Mouse (Mus musculus) intestine, embryonic 16.5 days (tissue): ENCODE measurements around the gene Slc4a8. TPM values are rescaled to one million over a fixed set of nuclear protein-coding genes. Genes with fewer than 3 reads are reported as not detected.

Experiments
- ATAC-seq: fragments of 200-750 bp; cut with Nextera tagmentation; 2 replicates; pipeline ENCODE4 v1.8.0; 2017; ENCODE audit warnings: moderate TSS enrichment, moderate library complexity
- H3K27ac ChIP-seq: fragments of 300-500 bp; sonication (generic); 2 replicates; pipeline ENCODE4 v1.5.1; 2014; ENCODE audit warnings: mild to moderate bottlenecking, low read length
- H3K27me3 ChIP-seq: fragments of 300-500 bp; sonication (generic); replicated peaks from 2 replicates; pipeline ENCODE4 v1.6.1; 2014; ENCODE audit warnings: low read length, control low read depth, mixed read lengths; ENCODE audit not compliant: control insufficient read depth, insufficient read depth
- H3K36me3 ChIP-seq: fragments of 300-500 bp; sonication (generic); 2 replicates; pipeline ENCODE4 v1.6.1; 2014; ENCODE audit warnings: low read length, control low read depth; ENCODE audit not compliant: control insufficient read depth, insufficient read depth
- H3K4me1 ChIP-seq: fragments of 300-500 bp; sonication (generic); 2 replicates; pipeline ENCODE4 v1.6.1; 2014; ENCODE audit warnings: low read length, control low read depth, mixed read lengths; ENCODE audit not compliant: control insufficient read depth, insufficient read depth
- H3K4me2 ChIP-seq: fragments of 300-500 bp; sonication (generic); 2 replicates; pipeline ENCODE4 v1.6.1; 2014; ENCODE audit warnings: low read depth, low read length, control low read depth
- H3K4me3 ChIP-seq: fragments of 300-500 bp; sonication (generic); 2 replicates; pipeline ENCODE4 v1.5.1; 2014; ENCODE audit warnings: mild to moderate bottlenecking, low read length
- H3K9ac ChIP-seq: fragments of 300-500 bp; sonication (generic); 2 replicates; pipeline ENCODE4 v1.6.1; 2014; ENCODE audit warnings: low read depth, low read length
- H3K9me3 ChIP-seq: fragments of 300-500 bp; sonication (generic); 2 replicates; pipeline ENCODE4 v1.6.1; 2016; ENCODE audit warnings: low read length, control low read depth; ENCODE audit not compliant: control insufficient read depth
- WGBS: fragments of 180-500 bp; shearing (Covaris S2); extraction: QIAGEN DNeasy Blood & Tissue Kit; methylation state at CpG from one replicate; pipeline ENCODE4 v1.1.7; 2014; 5-methylcytosine and 5-hydroxymethylcytosine counted together
- polyA plus RNA-seq: library from polyadenylated mRNA; unstranded; fragments of >200 nt; fragmentation: Nextera tagmentation; extraction: Ambion mirVana; gene quantifications from 2 replicates; pipeline ENCODE4 v1.2.1, GENCODE M21; 2015

The Slc4a8 gene
- polyA plus RNA-seq: 3.2 and 4.5 TPM in 2 replicates

DNA sequence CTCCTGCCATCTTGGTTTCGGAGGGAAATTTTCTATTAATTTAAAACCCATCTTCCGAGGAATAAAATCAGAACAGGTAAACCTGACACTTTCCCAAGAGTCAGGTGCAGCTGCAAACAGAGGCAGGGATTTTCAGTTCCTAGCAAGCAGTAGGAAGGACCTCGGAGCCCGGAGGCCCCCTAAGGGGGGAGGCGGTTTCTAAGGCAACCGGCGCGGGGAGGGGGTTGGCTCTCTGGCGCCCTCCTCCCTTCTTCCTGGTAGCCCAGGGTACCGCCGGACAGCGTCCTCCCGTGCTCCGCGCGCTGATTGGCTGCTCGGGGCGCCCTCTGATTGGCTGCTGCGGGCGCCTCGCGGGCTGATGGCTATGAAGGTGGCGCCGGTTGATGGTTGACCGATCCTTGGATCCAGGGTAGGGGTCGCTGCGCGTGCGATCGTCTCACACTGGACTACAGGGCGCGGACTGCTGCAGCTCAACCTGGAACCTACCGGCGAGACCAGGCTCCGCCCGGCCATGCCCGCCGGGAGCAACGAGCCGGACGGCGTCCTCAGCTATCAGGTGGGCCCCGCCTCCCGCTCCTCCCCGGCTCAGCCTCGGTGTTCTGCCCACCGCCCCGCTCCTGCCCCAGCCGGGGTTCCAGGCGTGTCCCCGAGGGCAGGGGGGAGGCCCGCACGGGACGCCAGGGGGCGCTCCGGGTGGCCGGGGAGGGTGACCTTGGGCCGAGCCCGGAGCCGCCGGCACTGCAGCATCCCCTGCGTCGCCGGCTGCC lies at the start of gene Slc4a8:
Gene Slc4a8 (plus strand): TSS at position 329 of the 767 bp plus-strand sequence.
- Histone ChIP-seq H3K9ac (peak within 1 kb of the TSS; percentile 64), H3K4me1 (peaks cover 15% of the 10 kb centered on the region), H3K4me2 (peak within 1 kb of the TSS; percentile 97), H3K27me3 (peaks cover 6% of the 10 kb centered on the region; the same call in 1 of the 2 replicates), H3K9me3 (no peaks in the 10 kb centered on the region), H3K36me3 (no peaks in the 10 kb centered on the region), H3K27ac (peak within 1 kb of the TSS; percentile 30), H3K4me3 (peak within 1 kb of the TSS; percentile 68)
- WGBS: under 1% methylated on average over 55 of the region's 64 CpGs
- ATAC-seq: peak; percentile 93

DNA sequence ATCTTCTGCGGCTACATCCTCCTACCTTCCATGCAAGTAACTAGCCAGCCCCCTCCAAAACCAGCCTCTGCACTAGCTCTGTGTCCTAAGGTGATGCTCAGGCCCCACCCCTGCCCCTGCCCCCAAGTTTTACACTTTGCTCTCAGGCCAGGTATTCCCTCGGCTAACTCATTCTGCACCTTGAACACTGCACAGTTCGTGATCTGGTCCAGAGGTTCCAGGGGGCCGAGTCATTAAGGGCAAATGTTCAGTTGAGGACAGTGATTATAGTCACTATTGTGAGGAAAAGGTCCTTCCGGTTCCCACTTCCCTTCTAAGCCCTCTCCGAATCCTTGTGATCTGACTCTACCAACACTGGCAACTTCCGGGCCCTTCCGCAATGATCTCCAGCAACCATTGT lies 47.1 kb upstream of the Slc4a8 start:
- H3K36me3 ChIP-seq: no peaks in the 10 kb centered on the region
- H3K4me3 ChIP-seq: no peak overlapping the region
- no peak overlapping the region for H3K4me2 ChIP-seq
- H3K27me3 ChIP-seq: no peaks in the 10 kb centered on the region
- ATAC-seq: no peak
- H3K9me3 ChIP-seq: no peaks in the 10 kb centered on the region
- 86% methylated on average over 8 of the region's 8 CpGs for WGBS
- H3K4me1 ChIP-seq: no peaks in the 10 kb centered on the region
- H3K9ac ChIP-seq: no peak overlapping the region
- no peak overlapping the region for H3K27ac ChIP-seq

DNA sequence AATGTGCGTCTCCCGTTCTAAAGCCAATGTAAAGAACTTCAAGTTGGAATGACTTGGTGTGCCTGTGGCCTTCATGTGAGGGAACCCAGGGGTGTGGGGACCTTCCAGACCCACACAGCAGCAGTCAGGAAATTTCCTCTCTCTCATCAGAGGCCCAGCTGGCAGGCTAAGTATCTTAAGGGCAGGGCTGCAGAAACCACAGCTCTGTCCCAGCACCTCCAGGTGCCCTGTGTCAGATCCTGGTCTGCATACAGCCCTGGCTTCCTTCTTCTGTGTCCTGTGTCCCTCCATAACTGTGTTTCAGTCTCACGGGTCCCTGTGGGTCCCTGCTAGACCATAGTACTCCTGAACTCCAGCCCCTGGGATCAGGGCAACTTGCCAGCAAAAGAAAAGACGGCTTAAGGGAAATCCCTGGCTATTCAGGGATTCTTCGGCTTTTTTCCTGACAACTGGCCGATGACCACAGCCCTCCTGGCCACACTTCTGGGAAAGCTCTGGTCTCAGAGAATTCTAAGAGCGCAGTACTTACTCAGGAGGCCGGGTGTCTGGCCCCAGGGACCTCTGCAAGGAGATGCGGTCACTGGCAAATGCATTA lies 46.1 kb upstream of the Slc4a8 start:
- no peaks in the 10 kb centered on the region for H3K36me3 ChIP-seq
- 77% methylated on average over 9 of the region's 9 CpGs for WGBS
- ATAC-seq: no peak

DNA sequence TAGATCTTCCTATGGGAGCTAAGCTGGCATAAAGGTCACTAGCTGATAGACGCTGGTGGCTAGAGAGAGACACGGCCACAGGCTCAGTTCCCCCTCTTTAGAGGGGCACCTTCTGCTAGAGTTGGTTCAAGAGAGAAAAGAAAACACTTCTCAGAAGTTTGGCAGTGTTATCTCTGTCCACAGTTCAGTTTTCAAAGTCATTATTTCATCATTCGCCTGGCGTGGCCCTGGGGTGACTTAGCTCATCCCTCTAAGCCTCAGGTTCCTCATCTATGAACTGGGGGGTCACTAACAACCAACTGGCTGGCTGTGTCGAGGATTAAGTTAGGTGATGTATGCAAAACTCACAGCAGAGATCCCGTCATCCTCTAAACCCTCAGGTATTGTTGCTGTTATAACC lies 43.6 kb upstream of the Slc4a8 start:
- H3K27me3 ChIP-seq: no peaks in the 10 kb centered on the region
- no peak overlapping the region for H3K27ac ChIP-seq
- 0 out of 2 replicates have a peak, but pooled peaks cover 8% of the 10 kb centered on the region for H3K4me1 ChIP-seq
- H3K4me2 ChIP-seq: no peak overlapping the region
- H3K9me3 ChIP-seq: no peaks in the 10 kb centered on the region
- ATAC-seq: no peak
- no peaks in the 10 kb centered on the region for H3K36me3 ChIP-seq
- no peak overlapping the region for H3K4me3 ChIP-seq
- no peak overlapping the region for H3K9ac ChIP-seq
- WGBS: 85% methylated on average over 6 of the region's 6 CpGs

More for the DNA sequence above, 46.1 kb upstream of the Slc4a8 start:
- Histone ChIP-seq H3K4me2 (no peak overlapping the region), H3K4me1 (no peaks in the 10 kb centered on the region), H3K9ac (no peak overlapping the region), H3K27me3 (no peaks in the 10 kb centered on the region), H3K9me3 (no peaks in the 10 kb centered on the region), H3K4me3 (no peak overlapping the region), H3K27ac (no peak overlapping the region)

DNA sequence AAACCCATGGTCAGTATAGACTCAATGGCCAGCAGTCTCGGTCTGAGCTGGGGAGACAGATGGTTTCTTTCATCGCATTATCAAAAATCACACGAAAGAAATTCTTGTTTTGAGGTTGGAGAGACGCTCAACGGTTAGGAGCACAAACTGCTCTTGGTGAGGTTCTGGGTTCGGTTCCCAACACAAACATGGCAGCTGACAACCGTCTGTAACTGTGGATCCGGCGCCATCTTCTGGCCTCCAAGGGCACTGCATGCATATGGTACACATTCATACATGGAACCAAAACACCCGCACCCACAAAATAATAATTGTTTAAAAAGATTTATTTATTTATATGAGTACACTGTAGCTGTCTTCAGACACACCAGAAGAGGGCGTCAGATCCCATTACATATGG lies 43.0 kb upstream of the Slc4a8 start:
- no peak overlapping the region for H3K27ac ChIP-seq
- H3K27me3 ChIP-seq: no peaks in the 10 kb centered on the region
- no peak overlapping the region for H3K9ac ChIP-seq
- H3K4me1 ChIP-seq: 0 out of 2 replicates have a peak, but pooled peaks cover 8% of the 10 kb centered on the region
- no peak for ATAC-seq
- H3K9me3 ChIP-seq: no peaks in the 10 kb centered on the region
- no peak overlapping the region for H3K4me2 ChIP-seq
- 81% methylated on average over 11 of the region's 11 CpGs for WGBS
- H3K36me3 ChIP-seq: no peaks in the 10 kb centered on the region
- H3K4me3 ChIP-seq: no peak overlapping the region

DNA sequence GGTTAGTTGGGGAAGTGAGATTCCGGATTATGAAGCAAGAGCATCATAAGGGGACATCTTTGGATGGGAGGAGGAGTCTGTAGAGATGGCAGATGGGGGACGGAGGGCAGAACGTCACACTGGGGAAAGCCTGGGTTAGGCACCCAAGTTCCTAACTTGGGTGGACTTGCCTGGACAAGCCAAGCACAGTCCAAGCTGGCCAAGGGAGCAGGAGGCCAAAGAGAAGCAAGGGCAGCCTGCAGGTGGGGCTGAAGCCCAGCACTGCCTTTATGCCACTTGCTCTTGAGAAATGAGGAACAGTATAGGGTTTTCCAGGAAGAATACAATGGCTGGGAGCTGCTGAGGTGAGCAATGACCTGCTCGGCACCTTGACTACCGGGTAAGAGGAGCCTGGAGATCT lies 42.3 kb upstream of the Slc4a8 start:
- Histone ChIP-seq H3K4me1 (0 out of 2 replicates have a peak, but pooled peaks cover 8% of the 10 kb centered on the region), H3K4me3 (no peak overlapping the region), H3K27me3 (no peaks in the 10 kb centered on the region), H3K27ac (no peak overlapping the region), H3K36me3 (no peaks in the 10 kb centered on the region), H3K4me2 (no peak overlapping the region), H3K9ac (no peak overlapping the region), H3K9me3 (no peaks in the 10 kb centered on the region)
- ATAC-seq: no peak
- 90% methylated on average over 5 of the region's 5 CpGs for WGBS

DNA sequence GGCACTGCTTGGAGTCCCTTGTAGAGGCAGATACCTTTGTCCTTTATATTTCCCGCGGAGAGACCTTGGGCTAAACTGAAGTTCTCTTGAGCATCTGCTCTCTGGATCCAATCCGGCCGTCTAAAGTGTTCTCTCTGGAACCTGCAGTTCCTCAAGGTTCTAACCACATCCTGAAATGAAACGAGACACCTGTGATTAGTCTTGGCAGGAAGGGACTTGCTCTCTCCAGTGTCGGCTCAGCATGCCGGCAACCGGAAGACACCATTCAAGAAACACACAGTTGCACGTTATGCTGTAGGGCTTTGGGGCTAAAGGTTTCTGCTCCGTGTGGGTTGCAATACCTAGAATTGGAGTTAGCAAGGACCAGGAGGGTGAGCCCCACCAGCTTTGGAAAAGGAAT lies 41.5 kb upstream of the Slc4a8 start:
- H3K9me3 ChIP-seq: no peaks in the 10 kb centered on the region
- H3K27ac ChIP-seq: no peak overlapping the region
- H3K27me3 ChIP-seq: no peaks in the 10 kb centered on the region
- 0 out of 2 replicates have a peak, but pooled peaks cover 8% of the 10 kb centered on the region for H3K4me1 ChIP-seq
- no peak overlapping the region for H3K9ac ChIP-seq
- H3K4me2 ChIP-seq: no peak overlapping the region
- H3K36me3 ChIP-seq: no peaks in the 10 kb centered on the region
- 75% methylated on average over 10 of the region's 10 CpGs for WGBS
- H3K4me3 ChIP-seq: no peak overlapping the region
- no peak for ATAC-seq

DNA sequence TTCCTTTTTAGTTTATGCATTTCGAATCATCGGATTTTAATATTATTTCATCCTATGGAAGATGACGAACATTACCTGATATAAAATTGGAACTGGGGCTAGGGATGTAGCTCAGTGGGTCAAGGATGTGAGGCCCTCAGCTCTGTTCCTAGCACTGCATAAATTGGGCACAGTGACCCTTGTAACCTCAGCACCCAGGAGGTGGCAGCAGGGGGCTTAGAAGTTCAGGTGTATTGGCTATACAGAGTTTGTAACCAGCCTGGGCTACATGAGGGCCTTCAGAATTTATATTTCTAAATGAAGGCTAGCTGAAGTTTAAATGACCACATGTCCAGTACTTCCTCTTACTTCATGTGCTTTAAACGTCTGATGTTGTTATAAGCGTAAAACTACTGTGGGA lies 40.1 kb upstream of the Slc4a8 start:
- peak overlapping the region; percentile 3; the same call in 1 of the 2 replicates for H3K27ac ChIP-seq
- no peak overlapping the region for H3K4me3 ChIP-seq
- 84% methylated on average over 5 of the region's 5 CpGs for WGBS
- H3K27me3 ChIP-seq: no peaks in the 10 kb centered on the region
- no peak overlapping the region for H3K4me2 ChIP-seq
- ATAC-seq: no peak
- 0 out of 2 replicates have a peak, but pooled peaks cover 8% of the 10 kb centered on the region for H3K4me1 ChIP-seq
- no peak overlapping the region for H3K9ac ChIP-seq
- no peaks in the 10 kb centered on the region for H3K36me3 ChIP-seq
- H3K9me3 ChIP-seq: no peaks in the 10 kb centered on the region

DNA sequence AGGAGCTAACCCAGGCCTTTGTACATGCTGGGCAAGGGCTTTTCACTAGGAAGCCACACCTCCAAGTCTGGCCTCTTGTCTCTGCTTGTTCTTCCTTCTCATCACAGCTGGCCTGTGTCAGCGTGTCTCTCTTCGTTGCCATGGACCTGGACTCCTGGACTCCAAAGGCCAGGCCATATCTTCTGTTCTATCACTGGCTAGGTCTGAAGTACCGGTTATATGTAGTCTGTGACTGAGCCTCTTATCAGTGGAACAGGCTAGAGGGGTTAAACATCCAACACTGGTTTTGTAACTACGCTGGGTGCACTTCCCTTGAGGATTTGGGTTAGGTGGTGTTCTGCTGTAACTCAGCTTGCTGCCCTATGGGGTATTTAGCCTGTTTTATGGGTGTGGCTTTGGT lies 39.5 kb upstream of the Slc4a8 start:
- 38% methylated on average over 4 of the region's 4 CpGs for WGBS
- peak; percentile 98 for ATAC-seq
- Histone ChIP-seq H3K4me2 (peak overlapping the region; percentile 23; the same call in 1 of the 2 replicates), H3K4me1 (0 out of 2 replicates have a peak, but pooled peaks cover 8% of the 10 kb centered on the region), H3K27ac (peak overlapping the region; percentile 71), H3K9ac (no peak overlapping the region), H3K4me3 (no peak overlapping the region), H3K36me3 (no peaks in the 10 kb centered on the region), H3K27me3 (no peaks in the 10 kb centered on the region), H3K9me3 (no peaks in the 10 kb centered on the region)
